21 mouse cellular contexts compared by ENCODE assay signal in genomic region chr12:70946585-70947256, GRCm38 (mm10).
"Had no signal": no experiment of that assay in that cellular context is flagged by ENCODE, and none has a peak within 500 bp of the region (broad histone marks: within the 10 kb centered on the region; RNA-seq: fewer than 3 reads in every experiment).

No protein-coding gene starts in this region.

- H3K9me3 ChIP-seq: kidney, embryonic 15.5 days; lung, embryonic 15.5 days; neural tube, embryonic 13.5 days; stomach, embryonic 15.5 days had no signal

- H3K9ac ChIP-seq: kidney, embryonic 15.5 days; liver, embryonic 14.5 days; lung, embryonic 15.5 days; neural tube, embryonic 13.5 days; stomach, embryonic 15.5 days had no signal

- H3K27me3 ChIP-seq: kidney, embryonic 15.5 days; lung, embryonic 15.5 days; neural tube, embryonic 13.5 days; stomach, embryonic 15.5 days had no signal

- H3K4me2 ChIP-seq: kidney, embryonic 15.5 days; liver, embryonic 11.5 days; lung, embryonic 15.5 days; midbrain, embryonic 11.5 days; neural tube, embryonic 13.5 days; stomach, embryonic 15.5 days had no signal

- DNase-seq: kidney, adult 8-10 months; kidney, postnatal 10 days; kidney, postnatal 36 days; layer of hippocampus, postnatal 36 days; lung, adult 18-20 months; lung, postnatal 10 days; lung, postnatal 36 days; midbrain, embryonic 14.5 days; retina, postnatal 1 day; right cerebral cortex, postnatal 25 days; spleen, adult 18-20 months; thymus, postnatal 14 days; thymus, postnatal 4 days had no signal

- H3K4me3 ChIP-seq: kidney, embryonic 15.5 days; left cerebral cortex, adult 2 months; lung, embryonic 15.5 days; neural tube, embryonic 13.5 days; stomach, embryonic 15.5 days had no signal

- H3K4me1 ChIP-seq: kidney, embryonic 15.5 days; lung, embryonic 15.5 days; neural tube, embryonic 13.5 days; stomach, embryonic 15.5 days had no signal

- H3K27ac ChIP-seq: kidney, embryonic 15.5 days; left cerebral cortex, adult 2 months; liver, embryonic 14.5 days; lung, embryonic 15.5 days; neural tube, embryonic 13.5 days; stomach, embryonic 15.5 days had no signal
